Mouse (Mus musculus) c-Kit-negative CD71-positive TER-119-positive erythroid progenitor cells, embryonic 14.5 days (primary cell): ENCODE results near the gene Lin7a.

Experiments used
- DNase-seq: peaks from one replicate; pipeline ENCODE4 v3.0.0-alpha.2; 2013; ENCODE audit warnings: low read depth, low spot score

Gene Lin7a

GRCm38 (mm10) chr10:107319648-107320047 lies 48.2 kb downstream of the Lin7a start:
- DNase-seq = no peak

GRCm38 (mm10) chr10:107323865-107324264 lies 52.4 kb downstream of the Lin7a start:
- no peak for DNase-seq

DNA sequence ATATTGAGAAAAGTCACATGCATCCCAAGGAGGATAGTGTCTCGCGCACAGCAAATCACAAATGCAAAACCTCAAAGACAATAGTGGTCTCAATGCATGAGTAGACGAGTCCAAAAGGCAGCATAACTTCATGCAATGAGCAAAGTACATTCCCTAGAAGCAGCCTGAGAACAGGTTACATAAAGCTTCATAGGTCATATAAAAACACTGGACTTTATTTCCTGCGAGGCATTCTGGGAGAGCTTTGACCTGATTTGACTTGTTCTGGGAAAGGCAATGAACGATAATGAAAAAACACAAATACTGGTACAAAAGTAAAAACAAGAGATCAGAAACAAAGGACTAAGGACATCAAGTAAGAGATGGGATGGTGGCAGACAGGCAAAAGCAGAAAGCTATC lies 54.1 kb downstream of the Lin7a start:
- no peak for DNase-seq

DNA sequence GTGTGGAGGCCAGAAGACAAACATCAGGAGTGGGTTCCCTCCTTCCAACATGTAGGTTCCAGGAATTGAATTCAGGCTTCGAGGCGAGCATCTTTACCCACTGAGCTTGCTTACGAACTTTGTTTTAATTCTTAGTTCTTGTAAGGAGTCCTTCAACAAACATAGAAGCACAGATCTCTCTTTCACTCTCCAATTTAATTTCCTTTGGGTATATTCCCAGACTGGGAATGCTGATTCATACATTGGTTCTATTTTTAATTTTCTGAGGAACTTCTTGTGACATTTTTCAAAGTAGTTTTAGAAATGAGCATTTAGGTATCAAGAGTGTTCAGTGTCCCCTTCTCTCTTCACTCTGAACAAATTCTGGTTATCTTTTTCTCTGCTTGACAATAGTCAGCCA lies 68.0 kb downstream of the Lin7a start:
- DNase-seq = no peak

- DNase-seq = no peak
These were observed 69.7 kb downstream of the Lin7a start for GRCm38 (mm10) chr10:107341151-107341550.

DNA sequence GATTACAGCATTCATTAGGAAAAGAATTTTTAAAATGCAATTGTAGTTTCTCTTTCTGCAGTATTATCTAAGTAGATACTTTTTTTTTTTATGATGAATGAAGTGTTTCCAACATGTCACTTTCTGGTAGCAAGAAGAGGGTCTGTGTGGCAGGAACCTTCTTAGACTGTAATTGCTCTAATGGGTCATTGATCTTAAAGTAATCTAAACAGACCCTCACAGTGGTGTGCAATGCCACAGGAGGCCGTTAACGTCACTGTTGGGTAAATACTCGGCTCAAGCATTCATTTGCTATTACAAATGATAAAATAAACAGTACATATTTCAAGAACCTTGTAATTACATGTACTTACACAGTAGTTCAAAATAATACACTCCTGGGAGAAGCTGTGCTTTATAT lies 72.7 kb downstream of the Lin7a start:
- DNase-seq = no peak

- no peak for DNase-seq
These were observed 76.4 kb downstream of the Lin7a start for GRCm38 (mm10) chr10:107347842-107348241.

GRCm38 (mm10) chr10:107351696-107352485 lies 80.4 kb downstream of the Lin7a start:
- no peak for DNase-seq

- DNase-seq = no peak
These were observed 82.0 kb downstream of the Lin7a start for GRCm38 (mm10) chr10:107353483-107353882.

DNA sequence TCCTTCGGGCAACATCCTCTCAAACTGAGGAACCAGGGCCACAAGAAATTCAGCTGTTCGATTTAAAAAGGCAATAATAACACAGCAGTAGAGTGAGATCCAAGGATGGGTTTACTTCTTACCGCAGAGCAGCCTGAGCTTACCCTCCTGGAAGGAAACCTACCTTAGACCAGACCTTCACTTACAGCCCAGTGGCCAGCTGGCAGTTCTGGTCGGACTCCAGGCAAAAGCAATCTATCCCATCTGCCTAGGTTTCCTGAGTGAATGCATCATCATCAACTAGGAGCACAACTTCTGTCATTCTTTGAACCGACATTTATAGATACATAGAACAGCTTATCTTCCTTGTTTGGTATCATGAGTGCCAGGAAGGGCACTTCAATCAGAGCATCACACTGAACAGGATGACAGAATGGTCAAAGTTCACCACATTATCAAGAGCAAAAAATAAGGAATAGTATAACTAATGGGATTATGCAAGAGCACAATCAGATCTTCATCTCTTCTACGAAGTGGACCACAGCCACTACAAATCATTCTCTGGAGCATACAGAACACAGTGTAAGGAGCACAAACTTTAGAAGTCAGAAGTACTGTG lies 87.1 kb downstream of the Lin7a start:
- no peak for DNase-seq

GRCm38 (mm10) chr10:107359296-107359695 lies 87.8 kb downstream of the Lin7a start:
- no peak for DNase-seq

DNA sequence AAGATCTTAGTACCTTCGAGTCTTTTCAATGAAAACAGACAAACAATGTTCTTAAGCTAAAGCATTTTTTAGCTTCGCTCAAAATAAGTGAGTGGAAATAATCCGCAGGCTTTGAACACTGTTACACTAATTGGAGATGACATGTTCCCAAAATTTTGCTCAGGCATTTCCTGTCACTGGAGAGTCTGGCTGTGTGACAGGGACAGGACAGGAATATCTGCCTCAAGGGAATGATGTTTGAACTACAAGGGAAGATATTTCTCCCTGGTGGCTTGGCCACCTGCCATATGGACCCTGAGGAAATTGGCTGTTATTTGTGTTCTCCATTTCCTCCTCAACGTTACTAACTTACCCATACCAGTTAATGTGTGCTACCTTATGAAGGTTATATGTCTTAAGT lies 90.1 kb downstream of the Lin7a start:
- DNase-seq = no peak

- no peak for DNase-seq
These were observed 90.5 kb downstream of the Lin7a start for GRCm38 (mm10) chr10:107362026-107362425.

GRCm38 (mm10) chr10:107363049-107363816 lies 91.7 kb downstream of the Lin7a start:
- no peak for DNase-seq

GRCm38 (mm10) chr10:107377218-107377617 lies 105.7 kb downstream of the Lin7a start:
- DNase-seq = no peak

DNA sequence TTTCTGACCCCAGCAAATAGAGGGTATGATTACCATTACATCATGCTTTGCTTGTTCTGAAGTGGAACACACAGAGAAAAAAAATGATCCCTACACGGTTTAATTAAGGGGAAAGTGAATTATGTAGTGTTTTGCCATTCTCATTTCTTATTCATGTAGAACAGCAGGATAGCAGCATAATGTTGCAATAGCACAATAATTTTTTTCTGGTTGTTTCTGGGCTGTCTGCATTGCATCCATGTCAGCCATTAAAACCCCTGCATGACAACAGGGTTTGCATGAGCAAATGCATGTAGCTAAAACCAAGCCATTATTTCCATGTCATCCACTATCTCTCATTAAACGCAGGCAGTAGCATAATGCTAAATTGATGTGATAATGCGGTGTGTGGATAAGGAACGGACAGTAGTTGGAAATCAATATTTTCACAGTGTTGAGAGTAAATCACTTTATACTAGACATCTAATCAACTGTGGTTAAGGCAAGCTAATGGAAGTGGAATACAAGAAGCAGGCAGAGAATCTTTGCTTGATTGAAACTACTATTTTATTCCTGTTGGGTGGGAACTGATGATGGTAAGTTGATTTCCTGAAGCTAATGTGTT lies 109.8 kb downstream of the Lin7a start:
- DNase-seq = no peak

GRCm38 (mm10) chr10:107383825-107384224 lies 112.3 kb downstream of the Lin7a start:
- DNase-seq = no peak

GRCm38 (mm10) chr10:107389505-107389904 lies 118.0 kb downstream of the Lin7a start:
- no peak for DNase-seq

DNA sequence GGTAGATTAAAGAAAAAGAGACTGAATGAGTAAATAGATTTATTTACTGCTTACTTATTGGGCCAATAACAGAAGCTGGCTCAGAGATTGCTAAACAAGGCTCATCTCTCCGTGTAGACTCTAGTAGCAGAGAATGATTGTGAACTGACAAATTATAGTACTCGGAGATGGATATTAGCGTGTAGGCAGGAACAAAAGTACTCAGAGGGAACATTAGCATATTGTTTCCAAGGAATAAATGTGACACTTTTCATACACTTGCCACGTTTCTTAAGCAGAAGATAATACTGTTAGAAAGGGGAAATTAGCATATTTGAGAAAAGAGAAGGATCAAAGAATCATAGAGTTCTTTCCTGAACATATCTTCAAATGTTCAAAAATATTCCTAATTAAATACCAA lies 133.9 kb downstream of the Lin7a start:
- no peak for DNase-seq

- no peak for DNase-seq
These were observed 146.8 kb downstream of the Lin7a start for GRCm38 (mm10) chr10:107418306-107418705.

DNA sequence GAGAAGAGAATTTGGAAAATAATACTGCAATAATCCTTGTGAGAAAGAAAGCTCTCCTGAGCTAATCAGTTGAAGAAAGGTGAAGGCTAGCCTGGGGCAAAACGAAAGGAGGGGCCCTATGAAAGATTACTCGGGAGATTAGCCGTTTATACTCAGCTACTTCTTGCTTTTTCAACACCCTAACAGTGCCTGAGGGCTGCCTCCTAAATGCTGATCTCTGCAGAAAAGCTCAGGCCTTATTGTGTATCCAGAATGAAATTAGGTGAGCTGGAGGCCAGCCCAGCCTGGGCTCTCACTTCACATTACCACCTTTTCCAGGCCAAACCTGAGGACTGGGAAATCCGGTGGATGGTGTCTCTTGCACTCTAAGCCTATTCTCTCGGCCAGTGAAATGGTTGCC lies 165.5 kb downstream of the Lin7a start:
- no peak for DNase-seq

DNA sequence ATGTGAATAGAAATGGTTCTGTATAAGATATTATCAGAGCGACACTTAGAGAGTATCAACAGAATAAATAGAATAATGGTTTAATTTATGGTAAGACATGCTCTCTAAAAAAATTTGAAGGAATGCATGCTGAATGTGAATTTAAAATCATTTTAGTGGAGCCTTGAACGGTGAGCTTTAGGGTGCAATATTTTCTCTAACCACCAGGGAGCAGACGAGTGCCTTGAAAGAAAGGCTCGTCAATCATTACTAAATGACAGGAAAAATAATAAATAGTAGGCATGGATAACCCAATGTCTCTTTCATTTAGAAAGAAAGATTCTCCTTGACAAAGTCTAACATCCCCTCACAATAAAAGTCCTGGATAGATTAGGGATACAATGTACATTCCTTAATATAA lies 171.3 kb downstream of the Lin7a start:
- DNase-seq = no peak
